Mouse (Mus musculus): ENCODE results near the gene Fam131b.

The Fam131b gene

DNA sequence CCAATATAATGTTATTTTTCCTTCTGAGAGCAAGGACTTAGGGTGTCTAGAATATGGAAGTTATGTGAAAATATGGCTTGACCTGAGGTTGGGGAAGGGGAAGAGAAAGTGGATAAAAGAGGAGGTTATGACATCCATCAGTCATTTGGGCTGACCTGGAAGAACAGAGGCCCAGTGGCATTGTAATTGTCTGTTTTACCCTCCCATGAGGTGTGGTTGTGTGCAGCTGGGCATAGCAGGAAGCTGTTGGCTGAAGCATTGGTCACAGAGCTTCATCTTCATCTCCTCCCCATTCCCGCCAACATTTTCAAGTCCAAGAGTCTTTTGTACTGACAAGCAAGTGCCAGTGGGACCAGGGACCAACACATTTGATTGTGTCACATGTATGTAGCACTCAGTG lies 19.8 kb upstream of the Fam131b start:
- Histone ChIP-seq H3K4me3 (replicated peaks; ENCODE audit: low read length) (no peak overlapping the region), H3K4me1 (replicated peaks; ENCODE audit: low read depth, low read length) (peaks cover 19% of the 10 kb centered on the region), H3K9me3 (ENCODE audit: low read length) (no peaks in the 10 kb centered on the region), H3K27me3 (ENCODE audit: insufficient read depth, low read length) (peaks cover 21% of the 10 kb centered on the region), H3K36me3 (ENCODE audit: insufficient read depth, low read length) (no peaks in the 10 kb centered on the region)
- TF ChIP-seq NANOG (IDR thresholded peaks at IDR 0.05; ENCODE audit: borderline replicate concordance, low read length) (no peak), CTCF (conservative IDR thresholded peaks at IDR 0.05; ENCODE audit: low read length) (no peak), POU5F1 (IDR thresholded peaks at IDR 0.05; ENCODE audit: borderline replicate concordance, low read length) (no peak)

DNA sequence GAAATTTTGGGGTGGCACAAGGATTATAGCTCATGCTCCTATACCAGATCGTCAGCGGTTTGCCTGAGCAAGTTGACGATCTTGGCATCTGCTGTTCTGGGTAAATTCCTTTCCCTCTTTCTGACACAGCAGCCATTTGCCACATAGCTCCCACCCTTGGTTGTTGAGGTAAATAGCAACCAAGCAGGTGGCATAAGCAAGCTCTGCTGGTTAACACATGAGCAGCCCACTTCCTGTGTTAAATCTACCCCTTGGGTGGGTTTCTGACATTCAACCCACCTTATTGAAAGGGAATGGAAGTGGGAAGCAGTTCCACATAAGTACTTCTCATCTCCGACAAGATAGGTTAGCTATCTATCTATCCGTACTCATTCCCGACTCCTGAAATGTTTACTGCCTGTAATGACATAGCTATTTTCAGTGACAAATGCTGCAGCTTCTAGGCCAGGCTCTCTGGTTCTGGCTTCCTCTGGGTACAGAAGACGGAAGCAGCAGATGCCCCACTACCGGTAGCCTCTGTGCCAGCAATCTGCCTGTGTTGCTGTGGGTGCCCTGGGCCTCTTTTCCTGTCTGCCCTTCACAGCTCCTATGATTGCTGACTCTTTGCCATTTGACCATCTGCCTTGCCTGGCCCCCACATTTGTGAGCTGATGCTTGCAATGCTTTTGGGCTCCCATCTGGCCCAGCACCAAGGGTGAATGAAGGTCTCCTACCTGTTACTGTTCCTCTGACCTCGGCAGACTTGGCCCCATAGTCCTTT lies 19.1 kb upstream of the Fam131b start:
- no peaks in the 10 kb centered on the region for H3K36me3 ChIP-seq (ENCODE audit: insufficient read depth, low read length)

DNA sequence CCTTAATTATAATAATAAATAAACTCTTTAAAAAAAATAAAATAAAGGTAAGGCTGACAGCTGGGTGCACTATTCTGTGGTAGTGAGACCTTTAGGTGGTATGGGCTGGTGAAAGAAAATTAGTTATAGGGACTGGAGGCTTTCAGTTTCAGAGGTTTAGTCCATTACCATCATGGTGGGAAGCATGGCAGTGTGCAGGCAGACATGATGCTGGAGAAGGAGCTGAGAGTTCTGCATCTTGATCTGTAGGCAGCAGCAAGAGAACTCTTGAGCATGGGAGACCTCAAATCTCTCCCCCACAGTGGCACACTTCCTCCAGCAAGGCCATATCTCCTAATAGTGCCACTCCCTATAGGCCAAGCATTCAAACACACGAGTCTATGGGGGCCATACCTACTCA lies 17.7 kb upstream of the Fam131b start:
- Histone ChIP-seq H3K4me3 (replicated peaks; ENCODE audit: low read length) (no peak overlapping the region), H3K36me3 (ENCODE audit: insufficient read depth, low read length) (no peaks in the 10 kb centered on the region), H3K9me3 (ENCODE audit: low read length) (no peaks in the 10 kb centered on the region), H3K4me1 (replicated peaks; ENCODE audit: low read depth, low read length) (peaks cover 10% of the 10 kb centered on the region), H3K27me3 (ENCODE audit: insufficient read depth, low read length) (peaks cover 8% of the 10 kb centered on the region; the same call in 1 of the 2 replicates)
- TF ChIP-seq CTCF (conservative IDR thresholded peaks at IDR 0.05; ENCODE audit: low read length) = no peak
- TF ChIP-seq POU5F1 (IDR thresholded peaks at IDR 0.05; ENCODE audit: borderline replicate concordance, low read length) = no peak
- no peak for TF ChIP-seq NANOG (IDR thresholded peaks at IDR 0.05; ENCODE audit: borderline replicate concordance, low read length)

More for the DNA sequence above, 19.1 kb upstream of the Fam131b start:
- peaks cover 15% of the 10 kb centered on the region for H3K27me3 ChIP-seq (ENCODE audit: insufficient read depth, low read length)
- TF ChIP-seq POU5F1 (IDR thresholded peaks at IDR 0.05; ENCODE audit: borderline replicate concordance, low read length) (no peak), NANOG (IDR thresholded peaks at IDR 0.05; ENCODE audit: borderline replicate concordance, low read length) (no peak), CTCF (conservative IDR thresholded peaks at IDR 0.05; ENCODE audit: low read length) (no peak)
- H3K9me3 ChIP-seq (ENCODE audit: low read length) = no peaks in the 10 kb centered on the region
- H3K4me1 ChIP-seq (replicated peaks; ENCODE audit: low read depth, low read length) = peaks cover 12% of the 10 kb centered on the region
- H3K4me3 ChIP-seq (replicated peaks; ENCODE audit: low read length) = no peak overlapping the region

DNA sequence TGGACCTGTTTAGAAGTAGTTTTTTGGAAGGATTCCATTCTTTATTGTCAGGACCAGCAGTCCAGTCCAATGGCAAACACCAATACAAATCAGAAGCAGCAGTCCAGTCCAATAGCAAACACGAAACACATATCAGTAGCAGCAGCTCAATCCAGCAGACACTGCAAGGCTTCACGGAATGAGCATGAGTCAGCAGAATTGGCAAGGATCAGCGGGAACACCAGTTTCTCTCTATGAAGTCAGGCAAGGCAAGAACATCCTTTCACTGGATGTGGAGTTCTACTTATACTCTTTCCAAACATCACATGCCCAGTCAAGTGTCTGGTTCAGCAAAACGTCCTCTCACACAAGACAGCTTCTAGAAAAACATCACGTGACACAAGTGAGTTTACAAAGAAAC lies 15.5 kb upstream of the Fam131b start:
- Histone ChIP-seq H3K27me3 (ENCODE audit: insufficient read depth, low read length) (peaks cover 8% of the 10 kb centered on the region; the same call in 1 of the 2 replicates), H3K9me3 (ENCODE audit: low read length) (no peaks in the 10 kb centered on the region), H3K36me3 (ENCODE audit: insufficient read depth, low read length) (no peaks in the 10 kb centered on the region), H3K4me3 (replicated peaks; ENCODE audit: low read length) (no peak overlapping the region), H3K4me1 (replicated peaks; ENCODE audit: low read depth, low read length) (peaks cover 10% of the 10 kb centered on the region)
- no peak for TF ChIP-seq CTCF (conservative IDR thresholded peaks at IDR 0.05; ENCODE audit: low read length)

DNA sequence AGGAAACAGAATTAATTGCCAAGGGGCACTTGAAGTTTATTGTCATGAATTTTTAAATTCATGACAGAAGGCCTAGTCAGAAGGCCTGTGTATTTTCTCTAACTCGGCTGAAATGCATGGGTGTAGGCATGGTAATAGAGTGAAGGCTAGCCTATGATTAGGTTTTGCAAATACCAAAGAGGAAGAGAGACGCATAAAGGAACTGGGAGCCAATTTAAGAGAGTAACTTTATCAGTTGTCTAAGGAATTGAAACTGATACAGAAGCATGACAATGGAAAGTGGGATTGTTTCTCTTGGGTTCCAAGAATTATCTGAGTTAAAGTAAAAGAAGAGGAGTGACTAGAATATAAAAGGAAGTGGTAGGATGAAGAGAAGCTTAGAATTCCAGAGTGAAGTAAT lies 14.7 kb upstream of the Fam131b start:
- TF ChIP-seq POU5F1 (IDR thresholded peaks at IDR 0.05; ENCODE audit: borderline replicate concordance, low read length) (no peak), NANOG (IDR thresholded peaks at IDR 0.05; ENCODE audit: borderline replicate concordance, low read length) (no peak), CTCF (conservative IDR thresholded peaks at IDR 0.05; ENCODE audit: low read length) (no peak)
- peaks cover 10% of the 10 kb centered on the region for H3K4me1 ChIP-seq (replicated peaks; ENCODE audit: low read depth, low read length)
- peaks cover 9% of the 10 kb centered on the region; the same call in 1 of the 2 replicates for H3K27me3 ChIP-seq (ENCODE audit: insufficient read depth, low read length)

DNA sequence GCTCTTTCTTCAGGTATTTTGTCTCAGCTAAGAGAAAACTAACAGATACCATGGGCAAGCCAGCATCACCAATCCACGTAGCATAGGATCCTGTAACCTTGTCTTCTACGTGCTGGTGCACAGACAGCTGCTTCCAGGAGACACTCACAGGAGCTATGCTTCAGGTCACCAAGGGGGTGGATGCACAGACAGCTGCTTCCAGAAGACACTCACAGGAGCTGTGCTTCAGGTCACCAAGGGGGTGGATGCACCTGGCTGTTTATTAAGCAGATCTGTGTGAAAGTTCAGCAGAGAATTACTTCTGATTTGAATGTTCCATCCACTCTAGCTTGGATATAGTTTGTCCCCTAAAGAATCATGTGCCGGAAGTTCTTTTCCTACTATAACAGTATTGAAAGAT lies 6.5 kb upstream of the Fam131b start:
- H3K36me3 ChIP-seq (ENCODE audit: insufficient read depth, low read length) = no peaks in the 10 kb centered on the region
- TF ChIP-seq POU5F1 (IDR thresholded peaks at IDR 0.05; ENCODE audit: borderline replicate concordance, low read length) = no peak
- TF ChIP-seq NANOG (IDR thresholded peaks at IDR 0.05; ENCODE audit: borderline replicate concordance, low read length) = no peak
- no peak for TF ChIP-seq CTCF (conservative IDR thresholded peaks at IDR 0.05; ENCODE audit: low read length)
- H3K4me1 ChIP-seq (replicated peaks; ENCODE audit: low read depth, low read length) = no peaks in the 10 kb centered on the region
- no peaks in the 10 kb centered on the region; the same call in 1 of the 2 replicates for H3K9me3 ChIP-seq (ENCODE audit: low read length)
- H3K27me3 ChIP-seq (ENCODE audit: insufficient read depth, low read length) = peaks cover 41% of the 10 kb centered on the region
- no peak overlapping the region for H3K4me3 ChIP-seq (replicated peaks; ENCODE audit: low read length)

More for the DNA sequence above, 14.7 kb upstream of the Fam131b start:
- H3K36me3 ChIP-seq (ENCODE audit: insufficient read depth, low read length) = no peaks in the 10 kb centered on the region
- H3K9me3 ChIP-seq (ENCODE audit: low read length) = no peaks in the 10 kb centered on the region
- no peak overlapping the region for H3K4me3 ChIP-seq (replicated peaks; ENCODE audit: low read length)

DNA sequence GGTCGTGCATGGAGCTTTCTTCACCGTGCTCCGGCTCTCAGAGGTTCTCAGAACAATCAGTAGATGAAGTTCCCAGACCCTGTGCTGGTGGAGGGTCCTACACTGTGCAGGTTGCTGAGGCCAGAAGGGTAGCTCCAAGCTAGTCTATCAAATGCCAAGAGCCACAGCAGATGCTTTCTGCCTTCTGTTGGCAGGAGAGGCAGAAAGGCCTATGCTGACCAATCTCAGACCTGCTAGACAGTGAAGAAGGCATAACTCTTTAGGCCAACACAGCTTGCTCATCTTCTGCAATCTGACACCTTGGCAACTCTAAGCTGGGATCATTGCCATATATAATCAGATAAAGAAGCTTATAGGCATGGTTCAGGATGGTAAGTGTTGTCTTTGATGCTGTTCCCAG lies 5.8 kb upstream of the Fam131b start:
- Histone ChIP-seq H3K27me3 (ENCODE audit: insufficient read depth, low read length) (peaks cover 48% of the 10 kb centered on the region), H3K36me3 (ENCODE audit: insufficient read depth, low read length) (no peaks in the 10 kb centered on the region), H3K4me1 (replicated peaks; ENCODE audit: low read depth, low read length) (peaks cover 4% of the 10 kb centered on the region; the same call in 1 of the 2 replicates), H3K4me3 (replicated peaks; ENCODE audit: low read length) (no peak overlapping the region), H3K9me3 (ENCODE audit: low read length) (no peaks in the 10 kb centered on the region; the same call in 1 of the 2 replicates)
- TF ChIP-seq NANOG (IDR thresholded peaks at IDR 0.05; ENCODE audit: borderline replicate concordance, low read length) = no peak
- TF ChIP-seq POU5F1 (IDR thresholded peaks at IDR 0.05; ENCODE audit: borderline replicate concordance, low read length) = no peak
- no peak for TF ChIP-seq CTCF (conservative IDR thresholded peaks at IDR 0.05; ENCODE audit: low read length)

DNA sequence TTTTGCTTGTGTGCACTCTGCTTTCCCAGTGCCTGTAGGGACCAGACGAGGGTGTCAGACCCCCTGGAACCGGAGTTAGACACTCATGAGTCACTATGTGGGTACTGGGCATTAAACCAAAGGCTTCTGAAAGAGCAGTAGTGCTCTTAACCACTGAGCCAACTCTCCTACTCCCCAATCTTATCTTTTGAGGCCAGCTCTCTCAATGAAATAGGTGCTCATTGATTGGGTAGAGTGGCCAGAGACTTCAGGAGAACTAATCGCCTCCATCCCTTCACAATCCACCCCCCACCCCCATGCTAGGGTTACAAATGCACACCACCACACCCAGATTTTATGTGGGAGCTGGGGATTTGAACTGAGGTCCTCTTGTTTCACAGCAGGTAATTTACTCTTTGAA lies 4.3 kb upstream of the Fam131b start:
- Histone ChIP-seq H3K4me1 (replicated peaks; ENCODE audit: low read depth, low read length) (peaks cover 12% of the 10 kb centered on the region), H3K27me3 (ENCODE audit: insufficient read depth, low read length) (peaks cover 57% of the 10 kb centered on the region), H3K36me3 (ENCODE audit: insufficient read depth, low read length) (no peaks in the 10 kb centered on the region), H3K9me3 (ENCODE audit: low read length) (no peaks in the 10 kb centered on the region; the same call in 1 of the 2 replicates), H3K4me3 (replicated peaks; ENCODE audit: low read length) (no peak overlapping the region)
- TF ChIP-seq NANOG (IDR thresholded peaks at IDR 0.05; ENCODE audit: borderline replicate concordance, low read length) (no peak), CTCF (conservative IDR thresholded peaks at IDR 0.05; ENCODE audit: low read length) (no peak), POU5F1 (IDR thresholded peaks at IDR 0.05; ENCODE audit: borderline replicate concordance, low read length) (no peak)

DNA sequence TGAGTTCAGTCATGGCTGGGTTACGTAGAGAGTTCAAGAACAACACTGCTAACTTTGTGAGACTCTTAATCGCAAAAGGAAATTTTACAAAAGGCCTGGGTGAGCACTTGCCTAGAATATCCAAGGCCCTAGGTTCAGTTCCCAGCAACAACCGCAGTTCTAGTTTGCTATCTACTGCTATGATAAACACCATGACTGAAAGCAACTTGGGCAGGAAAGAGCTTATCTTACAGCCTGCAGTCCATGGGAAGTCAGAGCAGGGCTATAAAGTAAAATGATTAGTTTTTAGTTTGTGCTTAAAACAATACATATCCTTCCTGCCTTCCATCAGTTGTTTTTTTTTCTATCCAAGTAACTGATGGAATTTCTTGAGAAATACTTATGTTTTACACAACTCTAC lies 2.1 kb upstream of the Fam131b start:
- H3K36me3 ChIP-seq (ENCODE audit: insufficient read depth, low read length) = no peaks in the 10 kb centered on the region
- no peak overlapping the region for H3K4me3 ChIP-seq (replicated peaks; ENCODE audit: low read length)
- TF ChIP-seq CTCF (conservative IDR thresholded peaks at IDR 0.05; ENCODE audit: low read length) (no peak), POU5F1 (IDR thresholded peaks at IDR 0.05; ENCODE audit: borderline replicate concordance, low read length) (no peak), NANOG (IDR thresholded peaks at IDR 0.05; ENCODE audit: borderline replicate concordance, low read length) (no peak)

More for the DNA sequence above, 2.1 kb upstream of the Fam131b start:
- Histone ChIP-seq H3K27me3 (ENCODE audit: insufficient read depth, low read length) (peaks cover 72% of the 10 kb centered on the region), H3K9me3 (ENCODE audit: low read length) (no peaks in the 10 kb centered on the region), H3K4me1 (replicated peaks; ENCODE audit: low read depth, low read length) (peaks cover 23% of the 10 kb centered on the region)

Measured in E14TG2a.4 (cell line).